Mouse (Mus musculus): ENCODE data around the gene Slc25a28.

- TF ChIP-seq MAFK (IDR thresholded peaks at IDR 0.05; ENCODE audit: insufficient read depth, low read depth, low read length) (no peak), ZC3H11A (IDR thresholded peaks at IDR 0.05; ENCODE audit: borderline replicate concordance, low read depth, low read length) (no peak), CHD2 (IDR thresholded peaks at IDR 0.05; ENCODE audit: low read depth, low read length) (no peak), HCFC1 (IDR thresholded peaks at IDR 0.05; ENCODE audit: borderline replicate concordance, insufficient read depth, low read length) (no peak), ZNF384 (IDR thresholded peaks at IDR 0.05; ENCODE audit: low read depth, low read length) (no peak)
These were observed 20.9 kb upstream of the Slc25a28 start for GRCm38 (mm10) chr19:43695514-43695964.
